Mouse (Mus musculus): ENCODE results near the gene Mnat1. TPM values are rescaled to one million over a fixed set of nuclear protein-coding genes. Genes with fewer than 3 reads are reported as not detected.

Mnat1 gene
- total and polyA plus RNA-seq, 3 experiments = 39.4 to 69.0 (median 64.2) TPM

GRCm38 (mm10) chr12:73304636-73305035 lies 181.1 kb downstream of the Mnat1 start:
- Histone ChIP-seq H3K4me3 (replicated peaks in 1 of 3; ENCODE audit: low read depth in 2 of 3, low read length in 2 of 3, poor library complexity in 1 of 3) (no peak overlapping the region), H3K9ac (ENCODE audit: insufficient read depth, low read depth) (no peak overlapping the region), H3K27me3 (replicated peaks) (no peaks in the 10 kb centered on the region), H3K36me3 (replicated peaks in 1 of 2; ENCODE audit: control insufficient read depth in 1 of 2, insufficient read depth in 1 of 2, low read length in 1 of 2) (peaks cover 2 to 40% of the 10 kb centered on the region in 2 experiments), H3K4me2 (ENCODE audit: insufficient read depth, low read depth, poor library complexity, severe bottlenecking) (no peak overlapping the region), H3K27ac (ENCODE audit: insufficient read depth, low read depth) (no peak overlapping the region), H3K4me1 (ENCODE audit: control insufficient read depth in 1 of 2, insufficient read depth in 2 of 2) (no peaks in the 10 kb centered on the region), H3K9me3 (replicated peaks; ENCODE audit: low read length) (no peaks in the 10 kb centered on the region), H3K79me2 (replicated peaks; ENCODE audit: control insufficient read depth, extremely low read depth, insufficient read depth, poor library complexity, severe bottlenecking) (no peaks in the 10 kb centered on the region)
- dilution Hi-C loops (cut with MboI; ENCODE audit: extremely low pct_ligation_motif_present, extremely low pct_unique_long_range_greater_than_20kb, low sequenced_read_pairs) = no loop called here
- TF ChIP-seq RCOR1 (conservative IDR thresholded peaks at IDR 0.05; ENCODE audit: low read depth, low read length) (no peak), MXI1 (IDR thresholded peaks at IDR 0.05; ENCODE audit: low read depth, low read length) (no peak), MEF2A (IDR thresholded peaks at IDR 0.05; ENCODE audit: borderline replicate concordance, low read depth, low read length) (no peak), EP300 (IDR thresholded peaks at IDR 0.05; ENCODE audit: low read length) (no peak), MYC (IDR thresholded peaks at IDR 0.05; ENCODE audit: low read depth, low read length) (no peak), JUN (IDR thresholded peaks at IDR 0.05; ENCODE audit: insufficient read depth, low read depth, low read length) (no peak), HCFC1 (IDR thresholded peaks at IDR 0.05; ENCODE audit: low read depth, low read length) (no peak), RAD21 (IDR thresholded peaks at IDR 0.05; ENCODE audit: low read depth, low read length) (no peak), POLR2A (IDR thresholded peaks at IDR 0.05; ENCODE audit: low read depth, low read length) (no peak), USF2 (conservative IDR thresholded peaks at IDR 0.05; ENCODE audit: low read depth, low read length) (no peak), MAX (IDR thresholded peaks at IDR 0.05; ENCODE audit: low read length) (no peak), MAZ (IDR thresholded peaks at IDR 0.05; ENCODE audit: low read depth, low read length) (no peak), TBP (conservative IDR thresholded peaks at IDR 0.05; ENCODE audit: low read depth, low read length) (no peak)
- in situ Hi-C loops (cut with MboI; ENCODE audit: low pct_ligation_motif_present, low pct_unique_long_range_greater_than_20kb, low sequenced_read_pairs) = loop anchor here (25.0 kb wide), 1 partner anchor 267 kb away; no protein-coding TSS in a partner anchor
- no peak for DNase-seq (ENCODE audit: extremely low read depth)

GRCm38 (mm10) chr12:73307750-73308149 lies 184.2 kb downstream of the Mnat1 start:
- Histone ChIP-seq H3K4me3 (replicated peaks in 1 of 3; ENCODE audit: low read depth in 2 of 3, low read length in 2 of 3, poor library complexity in 1 of 3) (no peak overlapping the region), H3K9me3 (replicated peaks; ENCODE audit: low read length) (no peaks in the 10 kb centered on the region), H3K4me2 (ENCODE audit: insufficient read depth, low read depth, poor library complexity, severe bottlenecking) (no peak overlapping the region)

More at GRCm38 (mm10) chr12:73307750-73308149, 184.2 kb downstream of the Mnat1 start:
- Histone ChIP-seq H3K79me2 (replicated peaks; ENCODE audit: control insufficient read depth, extremely low read depth, insufficient read depth, poor library complexity, severe bottlenecking) (no peaks in the 10 kb centered on the region), H3K36me3 (replicated peaks in 1 of 2; ENCODE audit: control insufficient read depth in 1 of 2, insufficient read depth in 1 of 2, low read length in 1 of 2) (peaks cover 5 to 30% of the 10 kb centered on the region in 2 experiments), H3K27me3 (replicated peaks) (no peaks in the 10 kb centered on the region), H3K9ac (ENCODE audit: insufficient read depth, low read depth) (no peak overlapping the region), H3K27ac (ENCODE audit: insufficient read depth, low read depth) (no peak overlapping the region), H3K4me1 (ENCODE audit: control insufficient read depth in 1 of 2, insufficient read depth in 2 of 2) (no peaks in the 10 kb centered on the region)
- no peak for DNase-seq (ENCODE audit: extremely low read depth)
- in situ Hi-C loops (cut with MboI; ENCODE audit: low pct_ligation_motif_present, low pct_unique_long_range_greater_than_20kb, low sequenced_read_pairs) (loop anchor here (25.0 kb wide), 1 partner anchor 270 kb away; no protein-coding TSS in a partner anchor), dilution Hi-C loops (cut with MboI; ENCODE audit: extremely low pct_ligation_motif_present, extremely low pct_unique_long_range_greater_than_20kb, low sequenced_read_pairs) (no loop called here)
- no peak for TF ChIP-seq SMC3 (IDR thresholded peaks at IDR 0.05; ENCODE audit: low read depth, low read length)
- no peak for TF ChIP-seq GABPA (IDR thresholded peaks at IDR 0.05; ENCODE audit: insufficient replicate concordance, low read depth, low read length)
- no peak for TF ChIP-seq ZNF384 (IDR thresholded peaks at IDR 0.05; ENCODE audit: low read depth, low read length)
- TF ChIP-seq USF2 (conservative IDR thresholded peaks at IDR 0.05; ENCODE audit: low read depth, low read length) = no peak
- TF ChIP-seq KAT2A (IDR thresholded peaks at IDR 0.05; ENCODE audit: insufficient replicate concordance, low read length) = no peak
- TF ChIP-seq NRF1 (IDR thresholded peaks at IDR 0.05; ENCODE audit: low read depth, low read length) = no peak
- no peak for TF ChIP-seq CHD1 (IDR thresholded peaks at IDR 0.05; ENCODE audit: low read depth, low read length)
- TF ChIP-seq EP300 (IDR thresholded peaks at IDR 0.05; ENCODE audit: low read length) = no peak
- TF ChIP-seq E2F4 (IDR thresholded peaks at IDR 0.05; ENCODE audit: insufficient replicate concordance, low read depth, low read length) = no peak
